Mouse (Mus musculus) urinary bladder, postnatal 4 days (tissue): ENCODE data around the gene Rab21.

Experiments used
- DNase-seq, 2 experiments: peaks; one replicate each; pipeline ENCODE4 v3.0.0; 2021 to 2022; ENCODE audit warnings: low spot score in 2 of 2

The Rab21 gene

DNA sequence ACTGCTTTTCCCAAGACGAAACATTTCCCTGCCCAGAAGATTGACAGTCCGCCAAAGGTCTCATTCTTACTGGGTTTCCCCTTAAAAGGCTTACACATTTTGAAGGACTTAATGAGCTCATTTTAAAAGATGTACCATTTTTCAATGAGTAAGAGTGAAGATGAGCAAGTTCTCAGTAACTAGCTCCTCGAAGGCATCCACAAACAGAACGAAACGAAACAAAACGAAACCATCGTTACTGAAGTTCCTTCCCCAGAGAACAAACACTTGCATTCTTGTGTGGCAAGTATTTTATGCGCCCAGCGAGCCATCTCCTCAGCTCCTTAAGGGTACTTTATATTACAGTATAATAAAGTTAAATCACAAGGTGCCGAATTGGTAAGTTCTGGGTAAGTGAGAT, 34.0 kb downstream of the Rab21 start:
- no peak for DNase-seq

DNA sequence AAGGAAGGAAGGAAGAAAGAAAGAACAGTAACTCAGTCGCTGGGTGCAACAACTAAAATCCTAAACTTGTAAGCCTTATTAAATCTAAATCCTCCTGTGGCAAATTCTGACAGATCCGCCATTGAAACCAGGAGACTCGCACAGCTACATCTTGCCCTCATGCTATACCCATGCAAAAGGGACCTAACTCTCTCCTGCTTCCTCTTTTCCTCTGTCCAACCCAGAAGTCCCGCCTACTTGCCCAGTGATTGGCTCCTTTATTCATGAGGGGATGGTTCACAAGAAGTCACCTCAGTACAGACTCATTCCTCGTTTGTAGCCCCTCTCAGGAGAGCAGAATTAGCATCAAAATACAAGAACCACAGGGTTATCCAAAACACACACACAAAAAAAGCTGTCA, 43.7 kb downstream of the Rab21 start:
- no peak for DNase-seq

DNA sequence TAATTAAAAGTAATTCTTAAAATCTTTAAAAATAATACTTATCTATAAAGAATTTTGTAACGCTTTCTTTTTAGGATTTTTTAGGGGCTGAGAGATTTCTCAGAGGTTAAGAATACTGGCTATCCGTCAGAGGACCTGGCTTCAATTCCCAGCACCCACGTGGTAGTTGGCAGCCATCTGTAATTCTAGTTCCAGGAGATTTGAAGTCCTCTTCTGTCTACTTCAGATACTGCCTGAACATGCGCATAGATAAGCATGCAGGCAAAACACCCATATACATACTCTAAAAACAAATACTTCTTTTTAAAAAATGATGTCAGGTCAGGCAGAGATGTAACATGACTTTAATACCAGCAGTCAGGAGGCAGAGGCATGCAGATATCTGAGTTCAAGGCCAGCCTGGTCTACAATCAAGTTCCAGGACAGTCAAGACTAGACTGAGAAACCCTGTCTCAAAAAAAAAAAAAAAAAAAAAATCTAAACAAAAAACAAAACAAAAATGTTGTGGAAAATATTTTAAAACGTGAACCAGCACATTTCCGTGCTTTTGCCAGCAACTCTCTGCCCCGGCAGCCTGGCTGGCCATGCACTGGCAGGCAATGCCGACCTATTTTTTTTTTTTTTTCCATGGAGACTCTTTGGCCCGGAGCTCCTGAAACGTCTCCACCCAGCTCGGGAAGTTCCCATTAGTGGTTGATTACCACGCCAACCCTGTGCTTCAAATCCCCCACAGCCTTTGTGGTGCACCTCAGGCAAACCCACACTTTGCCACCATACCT, 44.6 kb downstream of the Rab21 start:
- DNase-seq = no peak

DNA sequence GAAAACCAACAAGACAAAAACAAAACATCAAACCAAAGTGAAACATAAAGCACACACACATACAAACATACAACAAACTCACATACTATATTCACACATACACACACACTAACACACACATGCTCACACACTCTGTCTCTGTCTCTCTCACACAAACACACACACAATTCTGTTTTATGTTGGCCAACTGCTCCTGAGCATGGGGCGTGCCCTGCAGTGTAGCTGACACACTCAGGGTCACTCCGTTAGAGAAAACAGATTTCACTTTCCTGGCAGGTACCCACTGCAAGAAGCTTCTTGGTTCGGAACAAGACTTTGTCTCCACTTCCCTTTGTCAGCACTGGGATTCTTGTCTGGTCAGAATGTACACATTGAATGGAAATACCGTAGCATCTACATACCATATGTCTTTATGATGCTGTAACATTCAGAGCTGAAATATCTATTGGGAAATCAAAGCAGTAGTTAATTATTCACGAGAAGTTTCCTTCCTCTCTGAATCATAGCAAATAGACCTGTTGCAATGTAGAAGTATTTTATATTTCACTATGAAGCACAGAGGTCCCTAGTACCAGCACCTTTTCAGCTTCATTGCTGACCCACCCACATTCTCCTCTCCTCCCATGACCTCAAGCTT, 52.4 kb downstream of the Rab21 start:
- DNase-seq = no peak

DNA sequence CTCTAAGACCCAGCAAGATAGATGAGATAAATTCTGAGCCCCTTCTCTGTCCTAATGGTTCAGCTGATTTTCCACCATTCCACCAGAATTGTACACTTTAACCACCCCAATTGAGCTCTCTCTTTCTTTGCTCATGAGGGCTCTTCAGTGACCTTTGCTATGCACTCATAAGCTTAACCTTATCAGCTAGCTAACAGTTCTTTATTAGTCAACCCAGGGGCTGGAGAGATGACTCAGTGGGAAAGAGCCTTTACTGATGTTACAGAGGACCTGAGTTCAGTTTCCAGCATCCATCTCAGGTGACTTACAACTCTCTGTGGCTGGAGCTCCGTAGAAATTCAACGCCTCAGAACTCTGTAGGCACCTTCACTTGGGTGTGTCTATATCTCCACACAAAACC, 53.1 kb downstream of the Rab21 start:
- DNase-seq = no peak

DNA sequence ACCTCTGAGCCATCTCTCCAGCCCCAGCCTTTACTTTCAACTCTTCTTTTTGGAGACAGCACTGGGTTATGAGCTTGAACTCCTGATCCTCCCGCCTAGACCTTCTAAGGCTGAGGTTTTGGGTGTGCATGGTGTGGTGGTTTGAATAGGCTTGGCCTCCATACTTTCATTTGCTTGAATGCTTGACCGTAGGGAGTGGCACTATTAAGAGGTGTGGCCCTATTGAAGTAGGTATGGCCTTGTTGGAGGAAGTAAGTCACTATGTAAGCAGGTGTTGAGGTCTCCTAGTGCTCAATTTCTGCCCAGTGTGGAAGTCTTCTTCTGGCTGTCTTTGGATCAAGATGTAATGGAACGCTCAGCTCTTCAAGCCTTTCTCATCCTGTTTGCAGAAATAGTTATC, 54.0 kb downstream of the Rab21 start:
- DNase-seq = no peak

DNA sequence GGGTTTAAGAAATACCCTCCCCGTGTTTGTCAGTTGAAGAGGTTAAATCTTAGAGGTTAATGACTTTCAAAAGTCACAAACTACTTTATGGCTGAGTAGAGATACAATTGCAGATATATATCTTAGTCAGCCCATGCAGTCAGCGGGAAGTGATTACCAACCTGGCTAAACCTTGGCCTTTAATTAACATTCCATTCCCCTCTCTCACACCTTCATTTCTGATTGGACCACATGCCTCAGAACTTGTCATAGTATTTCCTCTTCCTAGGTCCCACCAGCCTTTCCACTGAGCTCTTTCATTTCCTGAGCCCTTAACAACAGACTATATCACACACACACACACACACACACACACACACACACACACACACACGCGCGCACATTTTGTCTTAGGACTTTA, 59.2 kb downstream of the Rab21 start:
- no peak for DNase-seq

DNA sequence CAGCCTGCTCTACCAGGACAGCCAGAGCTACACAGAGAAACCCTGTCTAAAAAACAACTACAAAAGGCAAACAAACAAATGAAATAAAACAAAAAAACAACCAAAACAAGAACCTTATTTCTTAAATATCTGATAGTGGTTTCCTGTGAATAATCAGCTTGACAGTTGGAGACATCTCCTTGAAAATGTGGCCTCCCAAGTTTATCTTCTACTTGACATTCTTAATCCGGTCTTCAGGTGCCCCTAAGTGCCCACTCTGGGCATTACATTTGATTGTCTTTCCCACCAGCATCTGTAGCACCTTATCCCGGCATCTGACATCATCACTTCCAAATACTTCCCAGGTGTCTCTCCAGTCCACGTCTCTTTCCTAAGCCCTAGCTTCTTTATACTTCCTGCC, 61.9 kb downstream of the Rab21 start:
- DNase-seq = no peak

DNA sequence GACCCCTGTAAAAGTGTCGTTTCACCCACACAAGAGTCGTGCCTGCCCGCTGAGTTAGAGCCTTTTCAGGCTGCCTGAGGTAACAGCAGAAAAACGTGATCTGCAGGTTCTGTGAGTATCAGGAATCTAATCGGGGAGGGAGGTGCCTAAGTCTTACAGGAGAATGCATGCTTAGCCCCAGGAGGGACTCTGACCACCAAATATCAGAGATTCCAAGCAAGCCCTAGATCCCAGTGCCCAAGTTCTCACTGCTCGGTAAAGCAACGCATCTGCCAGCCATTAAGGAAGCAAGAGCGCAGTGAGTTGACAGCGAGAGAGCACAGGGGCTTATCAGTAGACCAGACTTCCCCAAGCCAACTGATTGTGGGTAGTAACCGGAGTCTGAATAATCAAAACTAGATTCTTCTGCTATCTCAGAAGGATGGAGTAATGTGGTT, 63.1 kb downstream of the Rab21 start:
- DNase-seq = peak in 1 of 2 experiments; percentile 26

DNA sequence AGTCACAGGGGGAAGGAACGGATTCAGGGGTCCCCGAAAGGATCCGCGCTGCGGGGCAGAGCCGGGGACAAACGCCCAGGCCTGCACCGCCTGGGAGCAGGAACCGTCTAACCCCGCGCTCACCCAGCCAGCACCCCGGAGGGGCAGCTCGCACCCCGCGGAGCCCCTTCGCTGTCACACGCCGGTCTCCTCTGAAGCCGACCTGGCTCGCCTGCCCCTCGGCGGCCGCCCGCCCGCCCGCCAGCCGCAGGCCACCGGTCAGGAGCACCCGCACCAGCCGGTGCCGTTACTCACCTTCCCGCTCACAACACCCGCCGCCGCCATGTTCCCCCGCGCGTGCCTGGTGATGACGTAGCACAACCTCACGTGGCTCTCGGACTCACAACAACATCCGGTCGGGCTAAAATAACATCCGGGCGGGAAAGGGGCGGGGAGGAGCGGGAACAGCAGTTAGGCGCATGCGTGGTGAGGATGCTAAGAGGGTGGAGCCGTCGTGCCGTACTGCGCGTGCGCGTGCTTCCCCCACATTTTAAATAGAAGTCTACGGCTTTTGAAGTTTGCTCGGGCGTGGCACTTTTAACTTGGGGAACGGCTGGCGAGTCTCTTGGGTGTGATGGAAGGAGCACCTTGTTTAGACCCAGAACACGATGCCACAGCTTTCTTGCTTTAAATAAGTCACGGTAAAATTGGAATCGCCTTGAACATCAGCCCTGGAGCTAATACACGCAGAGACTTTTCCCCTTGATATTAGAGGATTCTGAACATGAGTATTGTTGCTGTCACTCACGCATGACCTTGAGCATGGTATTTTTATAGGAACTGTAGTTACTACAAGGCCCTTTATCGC, 64.1 kb downstream of the Rab21 start, which contains the start of gene Tbc1d15:
TSS of gene Tbc1d15 (minus strand) at position 380 of the 847 bp plus-strand sequence.
- DNase-seq = peak; percentile 95 to 98

DNA sequence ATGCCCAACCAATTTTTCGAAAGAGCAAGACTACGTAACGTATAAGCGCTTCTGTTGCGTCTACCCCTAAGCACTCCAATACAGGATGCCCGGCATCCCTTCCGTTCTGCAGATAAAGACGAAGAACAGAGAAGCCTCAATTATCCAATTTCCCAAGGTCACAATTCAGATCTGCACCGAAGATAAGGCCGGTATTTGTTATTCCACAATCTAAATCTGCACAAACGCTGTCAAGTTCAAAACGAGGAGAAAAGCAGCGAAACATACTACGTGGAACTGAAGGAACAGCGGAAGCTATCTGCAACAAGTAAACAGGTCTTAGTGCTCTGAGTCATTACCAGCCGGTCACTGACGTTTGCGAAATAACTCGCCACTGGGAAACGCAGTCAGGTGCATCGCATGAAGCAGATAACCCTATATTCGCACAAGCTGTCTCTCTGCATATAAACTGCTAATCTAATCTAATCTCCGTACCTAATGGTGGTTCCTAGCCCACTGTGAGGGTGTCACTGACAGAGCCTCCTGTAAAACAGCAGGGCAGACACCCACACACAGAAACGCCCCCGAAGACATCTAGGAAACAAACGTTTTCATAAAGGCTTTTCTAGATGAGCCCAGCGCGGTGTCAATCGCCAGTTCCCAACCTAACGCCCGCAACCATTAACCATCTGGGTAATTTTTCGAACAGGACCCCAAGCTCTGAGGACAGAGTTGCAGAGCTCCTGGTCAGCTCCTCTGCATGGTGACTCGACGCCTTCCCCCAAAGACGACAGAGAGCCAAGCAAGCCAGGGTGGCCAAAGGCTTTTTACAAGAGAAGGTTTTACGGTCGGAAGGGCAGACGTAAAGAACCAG, 64.9 kb downstream of the Rab21 start:
- no peak for DNase-seq

DNA sequence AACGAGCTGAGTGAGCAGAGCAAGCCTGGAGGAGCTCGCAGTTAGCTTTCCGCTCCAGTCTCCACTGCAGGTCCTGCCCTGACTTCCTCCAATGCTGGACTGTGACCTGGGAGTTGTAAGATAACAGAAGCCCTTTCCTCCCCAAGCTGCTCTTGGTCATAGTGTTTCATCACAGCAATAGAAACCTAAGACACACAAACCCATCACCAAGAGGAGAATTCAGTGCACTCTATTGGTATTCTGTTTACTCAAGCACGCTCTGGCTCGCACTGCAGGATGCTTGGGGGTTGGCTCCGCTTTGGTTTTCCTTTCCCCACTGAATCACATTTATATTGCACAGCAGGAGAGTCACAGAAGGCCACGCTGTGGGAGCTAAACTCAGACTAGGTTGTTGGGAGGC, 67.4 kb downstream of the Rab21 start:
- DNase-seq = no peak

DNA sequence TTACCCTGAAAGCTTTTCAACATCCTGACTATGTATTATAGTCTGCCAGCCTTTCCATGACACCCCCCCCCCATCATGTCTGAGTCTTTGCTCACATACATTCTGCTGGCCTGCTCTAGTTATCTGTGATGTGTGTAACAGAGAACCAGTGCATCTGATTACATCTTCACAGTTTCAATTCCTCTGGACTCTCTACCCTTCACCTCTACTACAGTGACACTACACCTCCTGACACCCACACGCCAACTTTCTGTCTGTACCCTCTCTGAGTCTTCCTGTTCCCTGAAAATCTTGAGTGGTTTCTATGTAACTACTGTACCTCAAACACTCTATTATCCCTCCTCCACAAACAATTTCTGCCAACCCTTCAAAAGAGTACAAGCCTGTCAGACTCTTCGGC, 69.9 kb downstream of the Rab21 start:
- no peak for DNase-seq

DNA sequence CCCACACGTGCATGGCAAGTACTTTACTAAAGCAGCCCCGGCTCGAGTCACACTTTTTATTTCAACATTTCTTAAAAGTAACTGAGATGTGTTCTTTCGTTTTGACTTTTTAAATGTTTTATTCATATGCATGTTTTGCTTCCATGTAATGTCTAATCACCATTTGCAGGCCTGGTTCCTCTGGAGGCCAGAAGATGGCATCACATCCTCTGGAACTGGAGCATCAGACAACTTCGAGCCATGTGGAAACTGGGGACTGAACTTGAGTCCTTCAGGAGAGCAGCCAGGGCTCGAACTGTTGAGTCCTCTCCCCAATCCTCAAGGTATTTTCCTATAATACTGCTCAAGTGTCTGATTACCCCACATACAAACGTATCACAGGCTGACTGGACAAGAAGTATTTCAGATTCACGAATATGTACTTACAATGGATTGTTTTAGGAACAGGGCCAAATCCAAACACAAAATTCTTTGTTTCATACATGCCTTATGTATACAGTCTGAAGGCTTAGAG, 74.3 kb downstream of the Rab21 start:
- DNase-seq = no peak

DNA sequence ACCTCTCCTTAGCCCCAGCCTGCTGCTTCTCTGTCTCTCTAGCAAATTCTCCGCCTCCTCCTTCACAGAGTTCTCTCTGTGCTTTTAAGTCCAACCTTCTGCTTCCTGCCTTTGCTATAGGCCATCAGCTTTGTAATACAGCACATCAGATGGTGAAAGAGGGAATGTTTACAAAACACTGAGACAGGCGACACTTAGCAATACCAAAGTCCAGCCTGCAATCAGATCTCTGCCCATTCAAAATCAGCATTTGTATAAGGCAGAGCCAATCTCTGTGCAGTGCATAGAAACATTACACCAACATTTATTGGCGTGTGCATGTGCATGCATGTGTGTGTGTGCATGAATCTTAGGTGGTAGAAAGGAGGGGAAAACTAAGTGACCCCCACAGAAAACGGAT, 77.5 kb downstream of the Rab21 start:
- DNase-seq = no peak
